Mouse (Mus musculus) erythroblast, adult 5-6 weeks (primary cell): ENCODE results near the gene Thsd7b. TPM values are rescaled to one million over a fixed set of nuclear protein-coding genes. Genes with fewer than 3 reads are reported as not detected.

Source experiments
- ATAC-seq: replicated peaks from 2 replicates; pipeline ENCODE4 v1.8.0; 2016; ENCODE audit warnings: moderate number of reproducible peaks, mild to moderate bottlenecking, moderate TSS enrichment, inconsistent platforms; ENCODE audit not compliant: poor library complexity, low FRiP score, severe bottlenecking
- total RNA-seq, 2 experiments: library from RNA; stranded (forward) in 1 of 2; stranded (reverse) in 1 of 2; fragments of 150-400 nt in 1 of 2; fragments of 200-764, 138-1000 nt in 1 of 2; gene quantifications; 2 replicates each; pipeline versions ENCODE4 v1.2.3 to v1.2.4; 2015 to 2017; ENCODE audit warnings: low replicate concordance in 2 of 2

The Thsd7b gene
- total RNA-seq, 2 experiments from 2014 or later, result 0.43 TPM; not detected in 1

- no peak for ATAC-seq
Measured at GRCm38 (mm10) chr1:129501707-129502106, 228.6 kb downstream of the Thsd7b start.

GRCm38 (mm10) chr1:129516379-129516778 is 243.3 kb downstream of the Thsd7b start:
- no peak for ATAC-seq

- no peak for ATAC-seq
Measured at GRCm38 (mm10) chr1:129519751-129520150, 246.6 kb downstream of the Thsd7b start.

GRCm38 (mm10) chr1:129526967-129527366 is 253.9 kb downstream of the Thsd7b start:
- no peak for ATAC-seq

- no peak for ATAC-seq
Measured at GRCm38 (mm10) chr1:129532206-129532605, 259.1 kb downstream of the Thsd7b start.

GRCm38 (mm10) chr1:129538508-129538907 is 265.4 kb downstream of the Thsd7b start:
- ATAC-seq, result no peak

- ATAC-seq, result no peak
Measured at GRCm38 (mm10) chr1:129538970-129539369, 265.9 kb downstream of the Thsd7b start.

GRCm38 (mm10) chr1:129540751-129541150 is 267.6 kb downstream of the Thsd7b start:
- no peak for ATAC-seq

GRCm38 (mm10) chr1:129542563-129543146 is 269.6 kb downstream of the Thsd7b start:
- ATAC-seq, result no peak

- ATAC-seq, result no peak
Measured at GRCm38 (mm10) chr1:129543169-129543568, 270.1 kb downstream of the Thsd7b start.

- ATAC-seq, result no peak
Measured at GRCm38 (mm10) chr1:129558054-129558453, 285.0 kb downstream of the Thsd7b start.

GRCm38 (mm10) chr1:129559137-129559536 is 286.0 kb downstream of the Thsd7b start:
- no peak for ATAC-seq

- no peak for ATAC-seq
Measured at GRCm38 (mm10) chr1:129559812-129560211, 286.7 kb downstream of the Thsd7b start.

GRCm38 (mm10) chr1:129562707-129563106 is 289.6 kb downstream of the Thsd7b start:
- ATAC-seq, result no peak

GRCm38 (mm10) chr1:129570522-129570921 is 297.4 kb downstream of the Thsd7b start:
- no peak for ATAC-seq

GRCm38 (mm10) chr1:129579955-129580354 is 306.9 kb downstream of the Thsd7b start:
- ATAC-seq, result no peak

- ATAC-seq, result no peak
Measured at GRCm38 (mm10) chr1:129586635-129587034, 313.5 kb downstream of the Thsd7b start.

GRCm38 (mm10) chr1:129589366-129590002 is 316.4 kb downstream of the Thsd7b start:
- no peak for ATAC-seq

GRCm38 (mm10) chr1:129595447-129595846 is 322.3 kb downstream of the Thsd7b start:
- ATAC-seq, result no peak

- ATAC-seq, result no peak
Measured at GRCm38 (mm10) chr1:129600933-129601332, 327.8 kb downstream of the Thsd7b start.

- ATAC-seq, result no peak
Measured at GRCm38 (mm10) chr1:129602284-129602683, 329.2 kb downstream of the Thsd7b start.

- no peak for ATAC-seq
Measured at GRCm38 (mm10) chr1:129608395-129608794, 335.3 kb downstream of the Thsd7b start.
